Mouse (Mus musculus) lung, postnatal 0 days (tissue): ENCODE measurements around the gene Mafk.

ENCODE experiments used
- CTCF ChIP-seq: IDR thresholded peaks from 2 replicates; pipeline ENCODE4 v1.5.1; 2016; ENCODE audit warnings: antibody characterized with exemption, mild to moderate bottlenecking
- EP300 ChIP-seq: IDR thresholded peaks from 2 replicates; pipeline ENCODE4 v1.6.1; 2016; ENCODE audit warnings: antibody characterized with exemption, mild to moderate bottlenecking, control low read depth

DNA sequence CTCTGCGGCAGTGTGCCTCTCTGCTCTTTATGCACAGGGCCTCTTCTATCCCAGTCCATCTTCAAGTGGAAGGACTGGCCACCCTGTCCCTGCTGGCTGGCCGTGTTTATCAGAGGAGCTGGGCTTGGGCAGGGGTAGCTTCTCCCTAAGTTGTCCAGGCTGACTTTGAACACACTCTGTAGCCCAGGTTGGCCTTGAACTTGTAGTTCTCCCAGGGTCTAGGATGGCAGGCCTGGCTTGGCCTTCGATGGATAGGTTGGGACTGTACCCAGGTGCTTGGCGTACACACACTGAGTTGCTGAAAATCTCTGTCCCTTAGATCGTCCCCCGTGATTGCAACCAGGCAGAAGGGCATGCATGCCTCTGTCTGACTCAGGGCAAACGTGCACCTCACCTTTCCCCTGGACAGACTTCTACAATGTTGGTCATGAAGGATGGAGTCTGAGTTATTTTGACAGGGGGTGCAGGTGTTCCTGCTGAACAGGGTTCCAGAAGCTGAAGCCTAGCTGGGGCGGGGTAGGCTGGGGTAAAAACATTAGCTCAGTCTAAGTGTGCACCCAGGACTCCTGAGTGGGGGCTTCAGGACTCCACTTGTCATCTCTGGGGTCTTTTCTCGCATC, 4.8 kb downstream of the Mafk start:
- TF ChIP-seq CTCF (no peak), EP300 (no peak)
